Mouse (Mus musculus): ENCODE data around the gene Gm5269.

- TF ChIP-seq POLR2A (IDR thresholded peaks at IDR 0.05; ENCODE audit: extremely low read depth, insufficient read depth, low read length) (no peak), CTCF (IDR thresholded peaks at IDR 0.05; ENCODE audit: low read depth, low read length) (no peak)
Measured at GRCm38 (mm10) chr1:45926911-45927310, 36.8 kb upstream of the Gm5269 start.

Measured in liver, adult 2 months (tissue).